Mouse (Mus musculus) embryonic fibroblast, embryonic 13.5 days (primary cell): ENCODE results near the gene Cadm2. TPM values are rescaled to one million over a fixed set of nuclear protein-coding genes. Genes with fewer than 3 reads are reported as not detected.
A peak's percentile ranks its signal among the peaks of the same experiment; 100 is the strongest.

ENCODE experiments used
- H3K27ac ChIP-seq: 2 replicates; pipeline ENCODE4 v1.5.1; 2012; ENCODE audit warnings: low read length, control low read depth, inconsistent platforms; ENCODE audit not compliant: insufficient read depth
- H3K4me1 ChIP-seq: 2 replicates; pipeline ENCODE4 v1.6.1; 2011; ENCODE audit warnings: low read length; ENCODE audit not compliant: control insufficient read depth, insufficient read depth
- H3K4me3 ChIP-seq: 2 replicates; pipeline ENCODE4 v1.5.1; 2011; ENCODE audit warnings: mild to moderate bottlenecking, control low read depth, low read length; ENCODE audit not compliant: insufficient read depth
- CTCF ChIP-seq: IDR thresholded peaks from 2 replicates; pipeline ENCODE4 v1.5.1; 2011; ENCODE audit warnings: mild to moderate bottlenecking, control low read depth, low read length, moderate library complexity, borderline replicate concordance; ENCODE audit not compliant: insufficient read depth
- POLR2A ChIP-seq: IDR thresholded peaks from 2 replicates; pipeline ENCODE4 v1.6.1; 2011; ENCODE audit warnings: low read depth, mild to moderate bottlenecking, control low read depth, low read length, moderate library complexity
- polyA plus RNA-seq: library from polyadenylated mRNA; stranded (reverse); fragments of >200 nt; gene quantifications from 2 replicates; pipeline ENCODE4 v1.2.4, GENCODE M21; 2011; ENCODE audit warnings: low read depth; ENCODE audit not compliant: missing spikeins, insufficient read length

The Cadm2 gene
- polyA plus RNA-seq, 1 experiment = 3.6 TPM

- Histone ChIP-seq H3K4me1 (no peaks in the 10 kb centered on the region), H3K4me3 (no peak overlapping the region), H3K27ac (no peak overlapping the region)
- TF ChIP-seq POLR2A (no peak), CTCF (no peak)
Observed at GRCm38 (mm10) chr16:67348011-67348410, 272.7 kb downstream of the Cadm2 start.

GRCm38 (mm10) chr16:67347561-67347960 lies 273.1 kb downstream of the Cadm2 start:
- H3K27ac ChIP-seq = no peak overlapping the region
- TF ChIP-seq CTCF (no peak), POLR2A (no peak)
- H3K4me3 ChIP-seq = no peak overlapping the region
- no peaks in the 10 kb centered on the region for H3K4me1 ChIP-seq

- H3K4me1 ChIP-seq = no peaks in the 10 kb centered on the region
- TF ChIP-seq CTCF (no peak), POLR2A (no peak)
- H3K4me3 ChIP-seq = no peak overlapping the region
Observed at GRCm38 (mm10) chr16:67346621-67347290, 274.0 kb downstream of the Cadm2 start.

DNA sequence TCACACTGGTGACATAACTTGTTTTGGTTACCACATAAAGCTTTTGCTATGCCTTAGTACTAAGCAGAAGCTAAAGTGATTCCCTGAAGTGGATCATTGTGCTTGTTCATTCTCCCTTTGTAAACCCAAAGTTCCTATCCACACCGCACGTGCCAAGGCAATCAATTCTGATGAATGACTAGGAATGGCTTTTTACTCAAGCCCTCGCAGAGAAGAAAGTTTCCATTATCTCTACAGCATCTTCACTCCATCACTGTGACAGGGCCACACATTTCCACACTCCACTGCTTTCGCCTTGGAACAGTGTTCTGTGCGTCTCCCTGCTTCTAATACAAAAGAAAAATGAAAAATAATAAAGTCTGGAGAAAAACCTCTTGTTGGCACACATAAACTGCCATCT lies 276.5 kb downstream of the Cadm2 start:
- H3K4me3 ChIP-seq = no peak overlapping the region
- TF ChIP-seq CTCF (no peak), POLR2A (no peak)
- no peaks in the 10 kb centered on the region for H3K4me1 ChIP-seq
- no peak overlapping the region for H3K27ac ChIP-seq

More at GRCm38 (mm10) chr16:67346621-67347290, 274.0 kb downstream of the Cadm2 start:
- no peak overlapping the region for H3K27ac ChIP-seq

DNA sequence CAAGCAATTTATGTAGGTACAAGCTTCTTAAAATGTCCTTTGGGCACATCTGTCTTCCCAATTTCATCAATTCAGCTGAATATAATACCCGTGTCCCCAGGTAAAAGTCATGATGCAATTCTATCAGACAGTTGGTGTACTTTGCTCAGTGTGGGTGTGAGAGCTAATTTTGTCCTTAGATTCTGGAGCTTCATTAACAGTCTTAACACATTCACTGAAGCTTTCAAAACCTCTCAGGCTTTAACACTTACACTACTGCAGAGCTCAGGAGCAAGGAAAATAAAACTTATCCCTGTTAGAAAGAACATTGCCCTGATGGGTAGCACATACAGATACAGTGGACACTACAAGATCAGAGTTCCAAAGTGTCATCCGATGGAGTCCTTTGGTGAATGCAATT lies 309.7 kb downstream of the Cadm2 start:
- Histone ChIP-seq H3K27ac (no peak overlapping the region), H3K4me3 (no peak overlapping the region), H3K4me1 (no peaks in the 10 kb centered on the region)
- TF ChIP-seq POLR2A (no peak), CTCF (no peak)

GRCm38 (mm10) chr16:67284664-67285063 lies 336.0 kb downstream of the Cadm2 start:
- no peak overlapping the region for H3K4me3 ChIP-seq
- TF ChIP-seq POLR2A = no peak
- no peaks in the 10 kb centered on the region for H3K4me1 ChIP-seq
- peak overlapping the region; percentile 47; the same call in 1 of the 2 replicates for H3K27ac ChIP-seq

GRCm38 (mm10) chr16:67243598-67243997 lies 377.1 kb downstream of the Cadm2 start:
- no peak for TF ChIP-seq CTCF
- TF ChIP-seq POLR2A = no peak
- H3K4me3 ChIP-seq = no peak overlapping the region
- no peak overlapping the region for H3K27ac ChIP-seq
- no peaks in the 10 kb centered on the region for H3K4me1 ChIP-seq

DNA sequence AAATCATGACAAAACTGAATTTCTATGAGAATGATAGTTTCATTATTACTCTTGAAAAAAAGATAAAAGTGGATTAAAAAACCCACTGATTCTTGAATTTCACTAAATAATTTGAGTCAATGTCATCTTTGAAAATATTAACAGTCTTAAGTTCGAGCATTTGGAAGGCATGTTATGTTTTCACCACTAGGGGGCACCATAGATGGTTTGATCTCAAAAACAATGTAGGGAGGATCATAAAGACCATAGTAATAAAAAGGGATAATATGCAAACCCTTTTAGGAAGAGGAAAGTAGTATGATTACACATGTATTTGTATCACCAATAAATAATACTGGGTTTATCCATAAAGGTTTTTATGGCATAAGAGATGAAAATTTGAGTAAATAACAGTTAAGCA lies 385.8 kb downstream of the Cadm2 start:
- Histone ChIP-seq H3K27ac (no peak overlapping the region), H3K4me1 (no peaks in the 10 kb centered on the region), H3K4me3 (no peak overlapping the region)
- TF ChIP-seq CTCF (no peak), POLR2A (no peak)

GRCm38 (mm10) chr16:67226696-67227095 lies 394.0 kb downstream of the Cadm2 start:
- no peak for TF ChIP-seq POLR2A
- no peak for TF ChIP-seq CTCF
- H3K27ac ChIP-seq = no peak overlapping the region
- H3K4me3 ChIP-seq = no peak overlapping the region
- H3K4me1 ChIP-seq = no peaks in the 10 kb centered on the region

DNA sequence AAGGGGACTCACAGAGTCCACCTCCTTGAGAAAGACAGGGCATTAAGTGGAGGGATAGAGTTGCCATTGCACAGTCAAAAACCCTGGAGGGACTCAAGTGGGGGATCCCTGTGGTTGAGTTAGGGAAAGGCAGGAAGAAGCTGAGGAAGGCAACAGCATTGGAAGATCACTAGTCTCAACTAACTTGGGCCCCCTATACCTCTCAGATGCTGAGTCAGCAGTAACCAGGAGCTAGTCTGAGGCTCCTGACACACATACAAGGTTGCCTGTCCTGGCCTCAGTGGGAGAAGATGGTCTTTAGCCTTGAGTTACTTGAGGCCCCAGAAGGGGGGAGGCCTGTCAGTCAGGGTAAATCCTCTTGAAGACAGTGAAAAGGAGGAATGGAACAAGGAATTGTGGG lies 417.4 kb downstream of the Cadm2 start:
- Histone ChIP-seq H3K4me3 (no peak overlapping the region), H3K4me1 (no peaks in the 10 kb centered on the region), H3K27ac (no peak overlapping the region)
- TF ChIP-seq POLR2A = no peak
- TF ChIP-seq CTCF = no peak

DNA sequence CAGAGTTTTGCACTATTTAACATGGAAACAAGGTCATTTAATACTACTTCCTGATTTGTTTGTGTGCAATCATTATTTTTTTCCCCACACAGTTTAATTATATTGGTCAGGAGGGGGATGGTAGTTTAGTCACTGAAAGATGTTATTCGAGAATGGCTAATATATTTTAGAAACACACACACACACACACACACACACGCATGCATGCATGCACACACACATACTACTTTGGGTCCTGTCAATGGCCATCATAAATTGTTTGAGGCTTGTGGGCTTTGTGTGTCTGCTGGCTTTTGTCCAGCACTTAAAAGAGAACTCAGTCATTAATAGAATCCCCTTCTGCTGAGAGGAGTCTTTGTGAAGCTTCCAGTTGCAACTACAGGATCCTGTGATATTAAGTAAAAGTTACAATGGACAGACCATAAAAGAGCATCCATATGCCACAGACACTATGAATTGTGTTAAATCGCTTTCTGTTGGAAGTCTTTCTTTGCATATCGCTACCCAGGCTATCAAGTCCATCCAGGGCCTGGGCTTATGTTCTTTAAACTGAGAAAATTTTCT lies 427.8 kb downstream of the Cadm2 start:
- Histone ChIP-seq H3K4me3 (no peak overlapping the region), H3K4me1 (no peaks in the 10 kb centered on the region; the same call in 1 of the 2 replicates), H3K27ac (no peak overlapping the region)
- TF ChIP-seq POLR2A = no peak
- no peak for TF ChIP-seq CTCF
